Mouse (Mus musculus): ENCODE measurements around the gene Olfr1537. TPM values are rescaled to one million over a fixed set of nuclear protein-coding genes. Genes with fewer than 3 reads are reported as not detected.

Olfr1537 gene
- total RNA-seq (2014; rRNA removed) (not detected in 2 replicates), polyA plus RNA-seq (2015; fragmentation: Nextera tagmentation; extraction: Ambion mirVana) (not detected in 2 replicates)

DNA sequence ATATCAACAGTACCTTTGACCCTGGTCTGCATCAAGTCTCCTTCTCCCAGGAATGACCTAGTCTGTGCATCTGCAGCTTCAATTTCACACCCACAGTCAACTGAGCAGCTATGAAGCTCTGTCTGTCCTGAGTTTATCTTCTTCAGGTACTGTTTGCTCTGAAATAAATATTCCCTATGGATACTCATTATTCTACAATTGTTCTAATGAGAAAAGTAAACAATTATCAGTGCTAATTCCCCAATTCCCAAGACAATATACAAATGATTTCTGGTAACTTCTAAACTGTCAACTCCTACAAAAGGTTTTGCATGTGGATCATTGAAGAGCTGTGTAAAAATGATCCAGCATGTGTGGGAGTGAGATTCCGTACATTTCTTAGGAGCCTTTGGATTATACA lies at the start of gene Olfr1537:
Olfr1537 (minus strand) TSS at position 101 of the 400 bp plus-strand sequence.
- DNase-seq (ENCODE audit: low spot score) (no peak), ATAC-seq (no peak)
- Histone ChIP-seq H3K36me3 (ENCODE audit: insufficient read depth, low read length) (no peaks in the 10 kb centered on the region), H3K4me2 (ENCODE audit: low read depth, low read length) (no peak within 1 kb of the TSS), H3K27me3 (ENCODE audit: insufficient read depth, low read length) (no peaks in the 10 kb centered on the region), H3K9me3 (ENCODE audit: low read length) (no peaks in the 10 kb centered on the region), H3K9ac (replicated peaks; ENCODE audit: low read length) (no peak within 1 kb of the TSS), H3K4me3 (ENCODE audit: low read length) (no peak within 1 kb of the TSS), H3K27ac (no peak within 1 kb of the TSS), H3K4me1 (ENCODE audit: insufficient read depth, low read length) (no peaks in the 10 kb centered on the region)
- 87% methylated on average over 1 of the region's 1 CpGs for WGBS
- TF ChIP-seq CTCF (IDR thresholded peaks at IDR 0.05; ENCODE audit: low read depth): no peak

DNA sequence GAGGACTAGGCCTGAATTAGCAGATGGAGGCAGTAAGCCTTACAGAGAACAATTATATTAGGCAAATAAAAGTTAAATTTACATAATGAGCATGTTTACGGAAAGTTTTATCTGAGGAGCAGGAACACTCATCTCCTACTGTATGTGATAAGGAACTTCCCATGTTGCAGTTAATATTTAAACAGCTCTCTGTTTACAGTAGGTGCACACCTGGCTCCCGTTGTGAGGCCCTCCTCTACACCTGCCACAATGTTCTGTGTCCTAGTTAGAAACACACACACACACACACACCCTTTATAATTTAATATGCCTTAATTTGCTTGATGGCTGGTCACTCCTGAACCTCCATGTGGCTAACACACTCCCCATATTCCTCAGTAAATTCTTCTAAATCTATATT lies 37.3 kb upstream of the Olfr1537 start:
- no peaks in the 10 kb centered on the region for H3K36me3 ChIP-seq (ENCODE audit: insufficient read depth, low read length)
- no peak for DNase-seq (ENCODE audit: low spot score)
- 87% methylated on average over 2 of the region's 2 CpGs for WGBS
- H3K4me2 ChIP-seq (ENCODE audit: low read depth, low read length): no peak overlapping the region
- H3K9ac ChIP-seq (replicated peaks; ENCODE audit: low read length): no peak overlapping the region
- H3K4me3 ChIP-seq (ENCODE audit: low read length): no peak overlapping the region
- no peaks in the 10 kb centered on the region for H3K4me1 ChIP-seq (ENCODE audit: insufficient read depth, low read length)
- H3K27me3 ChIP-seq (ENCODE audit: insufficient read depth, low read length): no peaks in the 10 kb centered on the region
- TF ChIP-seq CTCF (IDR thresholded peaks at IDR 0.05; ENCODE audit: low read depth): no peak
- H3K27ac ChIP-seq: no peak overlapping the region
- ATAC-seq: no peak
- H3K9me3 ChIP-seq (ENCODE audit: low read length): no peaks in the 10 kb centered on the region

GRCm38 (mm10) chr9:39276718-39277117 lies 26.9 kb upstream of the Olfr1537 start, which contains the start of gene Olfr945:
Olfr945 (minus strand) TSS chr9:39276818.
- Histone ChIP-seq H3K4me2 (ENCODE audit: low read depth, low read length) (no peak within 1 kb of the TSS), H3K36me3 (ENCODE audit: insufficient read depth, low read length) (no peaks in the 10 kb centered on the region), H3K9ac (replicated peaks; ENCODE audit: low read length) (no peak within 1 kb of the TSS), H3K9me3 (ENCODE audit: low read length) (no peaks in the 10 kb centered on the region), H3K27me3 (ENCODE audit: insufficient read depth, low read length) (no peaks in the 10 kb centered on the region), H3K27ac (no peak within 1 kb of the TSS), H3K4me3 (ENCODE audit: low read length) (no peak within 1 kb of the TSS), H3K4me1 (ENCODE audit: insufficient read depth, low read length) (no peaks in the 10 kb centered on the region)
- ATAC-seq (no peak), DNase-seq (ENCODE audit: low spot score) (no peak)
- WGBS: 86% methylated on average over 3 of the region's 3 CpGs
- no peak for TF ChIP-seq CTCF (IDR thresholded peaks at IDR 0.05; ENCODE audit: low read depth)

DNA sequence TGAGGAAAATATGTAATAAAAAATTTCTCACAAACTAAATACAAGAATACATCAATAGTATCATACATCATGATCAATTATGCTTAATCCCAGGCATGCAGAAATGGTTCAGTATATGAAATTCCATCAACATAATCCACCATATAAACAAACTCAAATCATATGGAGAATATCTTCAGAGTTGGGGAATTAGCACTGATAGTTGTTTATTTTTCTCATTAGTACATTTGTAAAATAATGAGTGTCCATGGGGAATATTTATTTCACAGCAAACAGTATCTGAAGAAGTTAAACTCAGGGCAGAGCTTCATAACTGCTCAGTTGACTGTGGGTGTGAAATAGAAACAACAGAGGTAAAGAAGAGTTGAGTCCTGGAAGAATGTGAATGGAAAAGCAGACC lies 48.2 kb downstream of the Olfr1537 start, which contains the start of gene Olfr944:
Olfr944 (plus strand) TSS at position 301 of the 400 bp plus-strand sequence.
- Histone ChIP-seq H3K36me3 (ENCODE audit: insufficient read depth, low read length) (no peaks in the 10 kb centered on the region), H3K9ac (replicated peaks; ENCODE audit: low read length) (no peak within 1 kb of the TSS), H3K4me3 (ENCODE audit: low read length) (no peak within 1 kb of the TSS), H3K4me1 (ENCODE audit: insufficient read depth, low read length) (no peaks in the 10 kb centered on the region), H3K9me3 (ENCODE audit: low read length) (no peaks in the 10 kb centered on the region), H3K27me3 (ENCODE audit: insufficient read depth, low read length) (no peaks in the 10 kb centered on the region), H3K4me2 (ENCODE audit: low read depth, low read length) (no peak within 1 kb of the TSS), H3K27ac (no peak within 1 kb of the TSS)
- no peak for ATAC-seq
- DNase-seq (ENCODE audit: low spot score): no peak
- no peak for TF ChIP-seq CTCF (IDR thresholded peaks at IDR 0.05; ENCODE audit: low read depth)

Other genes starting within 250 kb of the Olfr1537 start
- gene Olfr146, start 226.6 kb downstream of the Olfr1537 start, total RNA-seq (2014; rRNA removed): not detected in 2 replicates
- not detected in 2 replicates for gene Olfr146, start 226.6 kb downstream of the Olfr1537 start, polyA plus RNA-seq (2015; fragmentation: Nextera tagmentation; extraction: Ambion mirVana)
- not detected in 2 replicates for gene Olfr937, start 185.0 kb downstream of the Olfr1537 start, total RNA-seq (2014; rRNA removed)
- gene Olfr937, start 185.0 kb downstream of the Olfr1537 start, polyA plus RNA-seq (2015; fragmentation: Nextera tagmentation; extraction: Ambion mirVana): not detected in 2 replicates
- not detected in 2 replicates for gene Olfr938, start 171.1 kb downstream of the Olfr1537 start, total RNA-seq (2014; rRNA removed)
- gene Olfr938, start 171.1 kb downstream of the Olfr1537 start, polyA plus RNA-seq (2015; fragmentation: Nextera tagmentation; extraction: Ambion mirVana): not detected in 2 replicates
- gene Olfr27, start 121.9 kb downstream of the Olfr1537 start, total RNA-seq (2014; rRNA removed): not detected in 2 replicates
- gene Olfr27, start 121.9 kb downstream of the Olfr1537 start, polyA plus RNA-seq (2015; fragmentation: Nextera tagmentation; extraction: Ambion mirVana): not detected in 2 replicates
- gene Olfr943, start 83.7 kb downstream of the Olfr1537 start, total RNA-seq (2014; rRNA removed): not detected in 2 replicates
- gene Olfr943, start 83.7 kb downstream of the Olfr1537 start, polyA plus RNA-seq (2015; fragmentation: Nextera tagmentation; extraction: Ambion mirVana): not detected in 2 replicates
- gene Olfr944, start 48.1 kb downstream of the Olfr1537 start, total RNA-seq (2014; rRNA removed): not detected in 2 replicates
- gene Olfr944, start 48.1 kb downstream of the Olfr1537 start, polyA plus RNA-seq (2015; fragmentation: Nextera tagmentation; extraction: Ambion mirVana): not detected in 2 replicates
- not detected in 2 replicates for gene Olfr945, start 26.8 kb upstream of the Olfr1537 start, total RNA-seq (2014; rRNA removed)
- gene Olfr945, start 26.8 kb upstream of the Olfr1537 start, polyA plus RNA-seq (2015; fragmentation: Nextera tagmentation; extraction: Ambion mirVana): not detected in 2 replicates
- gene Olfr948, start 76.1 kb upstream of the Olfr1537 start, total RNA-seq (2014; rRNA removed): not detected in 2 replicates
- gene Olfr948, start 76.1 kb upstream of the Olfr1537 start, polyA plus RNA-seq (2015; fragmentation: Nextera tagmentation; extraction: Ambion mirVana): not detected in 2 replicates
- not detected in 2 replicates for gene Olfr951, start 137.4 kb upstream of the Olfr1537 start, total RNA-seq (2014; rRNA removed)
- not detected in 2 replicates for gene Olfr951, start 137.4 kb upstream of the Olfr1537 start, polyA plus RNA-seq (2015; fragmentation: Nextera tagmentation; extraction: Ambion mirVana)
- gene Olfr952, start 177.2 kb upstream of the Olfr1537 start, total RNA-seq (2014; rRNA removed): not detected in 2 replicates
- gene Olfr952, start 177.2 kb upstream of the Olfr1537 start, polyA plus RNA-seq (2015; fragmentation: Nextera tagmentation; extraction: Ambion mirVana): not detected in 2 replicates
- gene Olfr954, start 206.7 kb upstream of the Olfr1537 start, total RNA-seq (2014; rRNA removed): not detected in 2 replicates
- not detected in 2 replicates for gene Olfr954, start 206.7 kb upstream of the Olfr1537 start, polyA plus RNA-seq (2015; fragmentation: Nextera tagmentation; extraction: Ambion mirVana)
- gene Olfr955, start 221.9 kb upstream of the Olfr1537 start, total RNA-seq (2014; rRNA removed): not detected in 2 replicates
- gene Olfr955, start 221.9 kb upstream of the Olfr1537 start, polyA plus RNA-seq (2015; fragmentation: Nextera tagmentation; extraction: Ambion mirVana): not detected in 2 replicates
- gene Olfr44, start 244.0 kb upstream of the Olfr1537 start, total RNA-seq (2014; rRNA removed): not detected in 2 replicates
- gene Olfr44, start 244.0 kb upstream of the Olfr1537 start, polyA plus RNA-seq (2015; fragmentation: Nextera tagmentation; extraction: Ambion mirVana): not detected in 2 replicates

Measured in hindbrain, postnatal 0 days (tissue).